Mouse (Mus musculus) thymus, adult 2 months (tissue): ENCODE measurements around the gene Ripk4. TPM values are rescaled to one million over a fixed set of nuclear protein-coding genes. Genes with fewer than 3 reads are reported as not detected.
A peak's percentile ranks its signal among the peaks of the same experiment; 100 is the strongest.

Source experiments
- DNase-seq: peaks from one replicate; pipeline ENCODE4 v3.0.0; 2021
- H3K27ac ChIP-seq: fragments of 200-500 bp; 2 replicates; pipeline ENCODE4 v1.5.1; 2012; ENCODE audit warnings: low read length, control low read depth; ENCODE audit not compliant: control insufficient read depth, insufficient read depth
- H3K27me3 ChIP-seq: fragments of 200-500 bp; 2 replicates; pipeline ENCODE4 v1.6.1; 2012; ENCODE audit warnings: mild to moderate bottlenecking, low read length, moderate library complexity, mixed read lengths; ENCODE audit not compliant: control insufficient read depth, insufficient read depth
- H3K36me3 ChIP-seq: fragments of 200-500 bp; 2 replicates; pipeline ENCODE4 v1.6.1; 2012; ENCODE audit warnings: mild to moderate bottlenecking, low read length, moderate library complexity; ENCODE audit not compliant: control insufficient read depth, insufficient read depth
- H3K4me1 ChIP-seq: fragments of 200-500 bp; replicated peaks from 2 replicates; pipeline ENCODE4 v1.6.1; 2012; ENCODE audit warnings: low read length; ENCODE audit not compliant: control insufficient read depth, insufficient read depth
- H3K4me3 ChIP-seq: fragments of 200-500 bp; 2 replicates; pipeline ENCODE4 v1.5.1; 2012; ENCODE audit warnings: mild to moderate bottlenecking, low read length, control low read depth, moderate library complexity; ENCODE audit not compliant: control insufficient read depth, insufficient read depth
- CTCF ChIP-seq: fragments of 200-500 bp; IDR thresholded peaks from 2 replicates; pipeline ENCODE4 v1.5.1; 2012; ENCODE audit warnings: mild to moderate bottlenecking, control low read depth, low read length, moderate library complexity, borderline replicate concordance; ENCODE audit not compliant: control insufficient read depth, poor library complexity, insufficient read depth; ENCODE audit errors: extremely low read depth
- POLR2A ChIP-seq: fragments of 200-500 bp; IDR thresholded peaks from 2 replicates; pipeline ENCODE4 v1.6.1; 2012; ENCODE audit warnings: mild to moderate bottlenecking, low read length, control low read depth, moderate library complexity; ENCODE audit not compliant: control insufficient read depth, poor library complexity, insufficient read depth; ENCODE audit errors: extremely low read depth
- WGBS: fragments of 180-500 bp; shearing (Covaris S2); methylation state at CpG from one replicate; pipeline ENCODE4 v1.1.7; 2018; 5-methylcytosine and 5-hydroxymethylcytosine counted together
- polyA plus RNA-seq: library from polyadenylated mRNA; depleted of rRNA; stranded (reverse); fragments of >200 nt; gene quantifications from 2 replicates; pipeline ENCODE4 v1.2.3, GENCODE M21; 2012; rRNA removed

Gene Ripk4
- 4.8 and 5.4 TPM in 2 replicates for polyA plus RNA-seq

DNA sequence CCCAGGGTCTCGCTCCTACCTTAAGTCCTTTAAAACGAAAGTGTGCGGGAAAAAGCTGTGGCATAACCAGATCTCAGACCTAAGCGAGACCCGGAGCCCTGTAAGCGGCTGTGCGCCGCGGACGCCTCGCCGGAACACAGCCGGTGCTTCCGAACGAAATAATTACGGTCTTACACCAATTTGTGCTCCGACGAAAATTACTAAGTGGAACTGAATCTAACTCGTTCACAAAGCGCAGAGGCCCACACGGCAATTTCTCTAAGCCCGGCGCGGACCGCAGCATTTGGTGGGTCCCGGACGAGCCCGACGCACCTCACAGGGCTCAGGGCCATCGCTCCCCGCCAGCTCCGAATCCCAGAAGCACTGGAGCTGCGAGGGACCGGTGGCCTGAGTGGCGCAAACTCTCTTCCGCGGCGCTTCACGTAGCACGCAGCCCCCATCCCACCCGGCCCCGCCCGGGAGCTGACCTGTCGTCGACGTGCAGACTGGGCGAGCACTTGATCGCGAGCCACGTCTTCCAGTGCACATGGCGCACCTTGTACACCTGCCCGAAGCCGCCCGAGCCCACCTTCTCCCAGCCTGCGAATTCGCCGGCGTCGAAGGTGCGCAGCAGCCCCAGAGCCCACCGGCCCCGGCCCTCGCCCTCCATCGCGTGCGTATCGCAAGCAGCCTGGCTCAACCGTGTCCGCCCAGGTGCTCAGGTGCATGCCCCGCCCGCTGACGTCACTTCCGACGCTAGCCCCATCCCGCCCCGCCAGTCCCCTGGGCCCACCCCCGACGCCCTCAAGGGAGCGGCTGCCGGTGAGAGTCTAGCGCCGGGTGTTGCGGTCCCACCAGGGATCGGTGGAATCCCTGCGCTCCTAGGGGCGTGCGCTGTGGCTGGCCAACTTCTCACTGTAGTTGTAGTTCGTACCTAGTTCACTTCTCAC is at the start of gene Ripk4:
TSS of gene Ripk4 (minus strand) at position 727 of the 929 bp plus-strand sequence.
- peak; percentile 15 for DNase-seq
- H3K4me3 ChIP-seq, result peak within 1 kb of the TSS; percentile 32
- H3K36me3 ChIP-seq, result no peaks in the 10 kb centered on the region
- peaks cover 5% of the 10 kb centered on the region; the same call in 1 of the 2 replicates for H3K4me1 ChIP-seq
- no peak within 1 kb of the TSS for H3K27ac ChIP-seq
- no peak for TF ChIP-seq POLR2A
- TF ChIP-seq CTCF, result no peak
- peaks cover 8% of the 10 kb centered on the region for H3K27me3 ChIP-seq
- 4% methylated on average over 88 of the region's 88 CpGs for WGBS

DNA sequence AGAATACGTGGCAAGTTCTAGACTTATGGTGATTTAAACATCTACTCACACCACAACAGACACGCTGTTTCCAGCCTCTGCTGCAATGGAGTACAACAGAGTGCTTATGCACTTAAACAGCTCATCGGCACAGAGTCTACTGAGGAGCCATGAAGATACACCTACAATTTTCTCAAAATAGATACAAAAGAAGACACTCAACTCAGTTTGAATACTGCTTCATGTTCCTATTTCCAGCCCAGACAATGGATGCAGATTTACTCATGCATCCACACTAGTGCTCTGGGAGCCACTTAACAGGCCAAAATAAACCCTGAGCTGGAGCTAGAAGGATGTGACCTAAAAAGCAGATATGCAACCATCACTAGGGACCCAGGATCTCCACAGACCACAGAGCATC is 45.3 kb upstream of the Ripk4 start:
- Histone ChIP-seq H3K36me3 (peaks cover 46% of the 10 kb centered on the region), H3K4me3 (no peak overlapping the region), H3K27me3 (no peaks in the 10 kb centered on the region), H3K4me1 (no peaks in the 10 kb centered on the region), H3K27ac (no peak overlapping the region)
- DNase-seq, result no peak
- no peak for TF ChIP-seq POLR2A
- TF ChIP-seq CTCF, result no peak
- WGBS, result 96% methylated on average over 3 of the region's 3 CpGs

DNA sequence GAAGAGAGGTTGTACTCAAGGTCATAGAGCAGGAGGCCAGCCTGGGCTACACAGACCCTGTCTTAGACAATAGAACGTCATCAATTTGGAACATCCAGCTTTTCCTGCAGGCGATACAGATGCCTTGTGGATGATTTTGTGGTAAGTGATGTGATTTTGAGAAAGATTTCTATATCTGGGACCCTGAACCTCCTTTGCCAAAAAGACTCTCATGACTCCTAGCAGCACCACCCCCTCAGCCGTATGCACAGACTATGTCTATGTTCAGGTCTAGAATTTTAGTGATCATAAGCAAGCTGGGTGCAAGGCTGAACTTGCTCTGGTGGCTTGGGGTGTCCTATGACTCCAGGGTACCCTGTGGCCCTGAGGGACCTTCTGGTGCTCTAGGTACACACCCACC is 42.1 kb upstream of the Ripk4 start:
- Histone ChIP-seq H3K4me3 (no peak overlapping the region), H3K36me3 (peaks cover 39% of the 10 kb centered on the region), H3K4me1 (no peaks in the 10 kb centered on the region), H3K27ac (no peak overlapping the region), H3K27me3 (no peaks in the 10 kb centered on the region)
- TF ChIP-seq CTCF (no peak), POLR2A (no peak)
- DNase-seq, result no peak
- 95% methylated on average over 3 of the region's 3 CpGs for WGBS

DNA sequence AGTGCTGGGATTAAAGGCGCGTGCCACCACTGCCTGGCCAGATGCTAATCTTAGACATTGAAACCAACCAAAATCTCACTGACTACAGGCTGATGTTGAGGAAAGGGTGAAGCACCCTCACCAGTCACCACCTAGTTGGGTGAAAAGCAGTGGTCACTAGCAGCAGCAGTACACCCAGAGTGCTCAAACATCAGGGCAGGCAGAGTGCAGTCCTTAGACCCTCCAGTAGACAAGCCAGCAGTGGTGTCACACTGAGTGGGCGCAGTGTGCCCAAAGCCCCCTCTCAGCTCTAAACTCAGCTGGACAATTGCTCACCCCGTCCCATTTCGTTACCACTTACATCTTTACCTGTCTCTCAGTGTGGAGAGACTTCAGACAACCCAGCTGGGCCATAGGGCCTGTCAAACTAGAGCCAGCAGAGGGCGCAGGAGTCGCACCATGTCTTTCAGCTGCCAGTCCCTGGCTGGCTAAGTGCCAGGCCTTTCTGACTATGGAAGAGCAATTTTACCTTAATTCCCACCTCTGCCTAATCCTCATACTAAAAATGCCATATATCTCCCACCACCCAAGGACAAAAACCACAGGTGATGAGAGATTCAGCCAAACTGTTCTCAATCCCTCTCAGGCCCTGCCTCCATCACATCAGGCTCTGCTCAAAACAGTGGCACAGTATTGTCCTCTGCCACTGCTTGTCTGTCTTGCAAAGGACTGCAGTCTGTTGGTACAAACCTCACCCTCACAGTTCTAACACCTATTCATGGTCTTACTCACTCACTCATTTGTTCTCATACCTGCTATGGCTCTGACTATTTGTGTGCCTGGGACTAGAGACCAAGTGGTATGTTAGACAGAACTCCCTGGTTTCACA is 41.3 kb upstream of the Ripk4 start:
- no peak overlapping the region for H3K27ac ChIP-seq
- no peaks in the 10 kb centered on the region for H3K27me3 ChIP-seq
- H3K4me1 ChIP-seq, result no peaks in the 10 kb centered on the region
- TF ChIP-seq POLR2A, result no peak
- peak; percentile 70; the same call in 1 of the 2 replicates for TF ChIP-seq CTCF
- no peak overlapping the region for H3K4me3 ChIP-seq
- H3K36me3 ChIP-seq, result peaks cover 36% of the 10 kb centered on the region
- WGBS, result 86% methylated on average over 7 of the region's 7 CpGs
- peak; percentile 61 for DNase-seq

DNA sequence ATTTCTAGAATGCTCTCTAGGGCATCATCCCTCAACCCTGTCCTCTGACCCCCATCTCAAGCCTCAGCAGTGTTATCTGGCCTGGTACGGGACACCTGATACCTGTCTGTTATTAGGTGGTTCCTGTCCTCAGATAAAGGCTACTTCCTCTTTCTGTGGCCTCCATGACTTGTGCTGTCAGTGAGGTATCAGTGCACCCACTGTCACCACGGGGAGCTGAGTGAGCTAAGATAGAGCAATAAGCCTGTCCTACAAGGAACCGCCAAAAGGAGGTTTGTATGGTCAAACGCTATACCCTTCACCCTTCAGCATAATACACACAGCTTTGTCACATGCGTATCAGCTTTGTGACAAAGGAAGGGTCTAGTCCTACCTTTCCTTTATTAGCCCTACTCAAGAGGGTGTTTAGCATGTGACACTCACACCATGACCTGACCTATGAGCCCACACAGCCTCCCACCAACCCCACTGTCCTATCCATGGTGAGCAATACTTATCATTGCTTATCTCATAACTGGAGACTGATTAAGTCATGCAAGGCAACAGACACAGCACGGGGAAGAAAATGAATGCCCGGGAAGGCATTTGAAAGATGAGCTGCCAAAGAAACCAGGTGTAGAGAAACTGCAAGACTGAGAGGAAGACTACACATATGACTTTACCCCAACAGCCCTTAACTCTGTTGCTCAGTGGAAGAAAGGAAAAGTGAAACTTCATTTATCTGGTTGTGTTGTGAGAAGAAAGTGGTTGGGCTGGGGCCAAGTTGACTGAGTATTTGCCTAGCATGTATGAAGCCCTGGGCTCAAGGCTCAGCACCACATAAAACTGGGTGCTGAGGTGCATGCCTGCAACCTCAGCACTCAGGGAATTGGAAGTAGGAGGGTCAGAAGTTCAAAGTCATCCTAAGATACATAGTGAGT is 34.6 kb upstream of the Ripk4 start:
- Histone ChIP-seq H3K27ac (no peak overlapping the region), H3K36me3 (peaks cover 48% of the 10 kb centered on the region), H3K4me3 (no peak overlapping the region), H3K27me3 (no peaks in the 10 kb centered on the region), H3K4me1 (no peaks in the 10 kb centered on the region)
- TF ChIP-seq POLR2A (no peak), CTCF (no peak)
- WGBS, result 85% methylated on average over 7 of the region's 7 CpGs
- no peak for DNase-seq

DNA sequence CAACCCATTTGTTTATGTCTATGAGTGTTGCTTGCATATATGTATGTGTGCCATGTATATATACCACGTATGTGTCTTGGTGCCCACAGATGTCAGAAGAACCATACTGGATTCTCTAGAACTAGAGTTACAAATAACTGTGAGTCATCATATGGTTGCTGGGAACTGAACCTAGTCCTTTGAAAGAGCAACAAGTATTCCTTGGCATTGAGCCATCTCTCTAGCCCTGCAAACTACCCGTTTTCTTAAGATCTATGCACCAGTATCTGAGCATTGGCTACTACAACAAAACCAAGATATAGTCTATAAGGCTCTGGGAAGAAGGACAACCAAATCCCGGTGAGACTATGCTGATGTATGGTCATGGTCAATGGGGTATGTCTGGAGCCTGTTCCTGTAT is 33.6 kb upstream of the Ripk4 start:
- no peaks in the 10 kb centered on the region for H3K4me1 ChIP-seq
- H3K36me3 ChIP-seq, result peaks cover 47% of the 10 kb centered on the region
- H3K27ac ChIP-seq, result no peak overlapping the region
- no peak for DNase-seq
- WGBS, result 91% methylated on average over 3 of the region's 3 CpGs
- no peak overlapping the region for H3K4me3 ChIP-seq
- TF ChIP-seq CTCF, result no peak
- TF ChIP-seq POLR2A, result no peak
- H3K27me3 ChIP-seq, result no peaks in the 10 kb centered on the region
